23 mouse cellular contexts compared by ENCODE assay signal in the genomic region with DNA sequence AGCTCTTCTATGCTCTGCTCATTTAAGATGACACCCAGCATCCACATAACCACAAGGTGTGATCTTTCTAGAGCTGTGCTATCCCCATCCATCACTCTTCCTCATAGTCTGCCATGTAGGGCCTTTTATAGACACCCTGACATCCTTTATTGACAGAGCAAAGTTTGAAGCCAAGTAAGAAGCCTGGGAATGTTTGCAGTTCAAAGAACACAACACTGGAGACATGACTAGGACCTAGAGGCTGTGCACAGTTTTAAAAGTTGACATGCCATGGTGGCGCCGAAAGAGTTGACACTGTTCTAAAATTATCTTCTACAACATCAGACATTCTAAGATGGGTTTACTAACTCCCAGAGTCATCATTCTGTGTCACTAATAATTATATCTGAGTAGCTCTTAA.
"Had no signal": no experiment of that assay in that cellular context is flagged by ENCODE, and none has a peak within 500 bp of the region (broad histone marks: within the 10 kb centered on the region; RNA-seq: fewer than 3 reads in every experiment).

No protein-coding gene starts in this region.

- H3K36me3 ChIP-seq: kidney, embryonic 15.5 days; limb, embryonic 12.5 days; limb, embryonic 15.5 days; lung, embryonic 15.5 days; midbrain, embryonic 10.5 days; midbrain, embryonic 13.5 days; neural tube, embryonic 13.5 days had no signal

- H3K9ac ChIP-seq: kidney, embryonic 15.5 days; limb, embryonic 12.5 days; limb, embryonic 15.5 days; lung, embryonic 15.5 days; midbrain, embryonic 13.5 days; neural tube, embryonic 13.5 days had no signal

- H3K4me1 ChIP-seq: kidney, embryonic 15.5 days; limb, embryonic 12.5 days; limb, embryonic 15.5 days; lung, embryonic 15.5 days; megakaryocyte, embryonic 14.5 days; midbrain, embryonic 10.5 days; midbrain, embryonic 13.5 days; neural tube, embryonic 13.5 days had no signal

- DNase-seq: kidney, adult 11 months; kidney, adult 8-10 months; kidney, postnatal 10 days; kidney, postnatal 36 days; left cerebral cortex, postnatal 4 days; lung, adult 18-20 months; lung, postnatal 10 days; lung, postnatal 36 days; retina, postnatal 1 day; right cerebral cortex, postnatal 25 days; spleen, adult 18-20 months; thymus, adult 18-20 months; thymus, postnatal 36 days had no signal

- H3K4me3 ChIP-seq: kidney, embryonic 15.5 days; limb, embryonic 12.5 days; limb, embryonic 15.5 days; lung, embryonic 15.5 days; megakaryocyte, embryonic 14.5 days; midbrain, embryonic 10.5 days; midbrain, embryonic 13.5 days; myocyte; neural tube, embryonic 13.5 days had no signal

- ATAC-seq: midbrain, embryonic 13.5 days; midbrain, embryonic 16.5 days had no signal

- H3K27me3 ChIP-seq: kidney, embryonic 15.5 days; limb, embryonic 12.5 days; limb, embryonic 15.5 days; lung, embryonic 15.5 days; megakaryocyte, embryonic 14.5 days; midbrain, embryonic 13.5 days; neural tube, embryonic 13.5 days had no signal

- H3K9me3 ChIP-seq: kidney, embryonic 15.5 days; limb, embryonic 12.5 days; limb, embryonic 15.5 days; lung, embryonic 15.5 days; megakaryocyte, embryonic 14.5 days; midbrain, embryonic 10.5 days; midbrain, embryonic 13.5 days; neural tube, embryonic 13.5 days had no signal

- H3K27ac ChIP-seq: kidney, embryonic 15.5 days; limb, embryonic 12.5 days; limb, embryonic 15.5 days; lung, embryonic 15.5 days; midbrain, embryonic 10.5 days; midbrain, embryonic 13.5 days; neural tube, embryonic 13.5 days had no signal

- H3K4me2 ChIP-seq: kidney, embryonic 15.5 days; limb, embryonic 12.5 days; limb, embryonic 15.5 days; lung, embryonic 15.5 days; midbrain, embryonic 13.5 days; neural tube, embryonic 13.5 days had no signal
